Mouse (Mus musculus) left cerebral cortex, postnatal 10 days (tissue): ENCODE data around the gene Wwc1. TPM values are rescaled to one million over a fixed set of nuclear protein-coding genes. Genes with fewer than 3 reads are reported as not detected.

ENCODE experiments used
- DNase-seq, 2 experiments: peaks; one replicate each; pipeline ENCODE4 v3.0.0; 2021 to 2022; ENCODE audit warnings: low spot score in 2 of 2, mixed read lengths in 1 of 2; ENCODE audit errors: extremely low spot score in 1 of 2
- intact Hi-C: fragments of 180-260 bp; cut with DNase I; formaldehyde crosslinking; loops from one replicate; pipeline ENCODE4 v1.15.1; 2025
- total RNA-seq, 2 experiments: library from RNA; stranded (reverse); gene quantifications; 2 replicates each; pipeline ENCODE4 v1.2.3; 2021

Gene Wwc1
- total RNA-seq, 2 experiments from 2014 or later, result 127 to 158 TPM

DNA sequence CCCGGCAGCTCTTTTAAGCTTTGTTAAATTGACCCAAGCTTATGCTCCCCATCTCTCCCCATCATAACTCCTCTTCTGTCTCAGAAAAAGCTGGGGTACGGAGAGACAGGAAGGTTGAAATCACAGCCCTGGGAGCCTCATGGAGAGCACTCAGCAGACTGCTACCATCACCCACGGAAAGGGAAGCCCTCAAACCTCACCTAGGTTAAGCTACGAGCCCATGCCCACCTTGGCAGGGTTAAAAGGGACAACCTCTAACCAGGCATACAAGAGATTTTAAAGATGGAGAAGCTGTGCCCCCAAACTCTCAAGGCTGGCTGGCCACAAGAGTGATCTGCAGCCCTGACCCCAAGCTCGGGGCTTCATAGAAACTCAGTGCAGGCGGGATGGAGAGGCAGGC is 3.2 kb downstream of the Wwc1 start:
- no peak for DNase-seq
- intact Hi-C loops, result no loop called here

GRCm38 (mm10) chr11:35976482-35976881 is 3.8 kb downstream of the Wwc1 start:
- intact Hi-C loops, result no loop called here
- DNase-seq, result peak in 1 of 2 experiments; percentile 43

DNA sequence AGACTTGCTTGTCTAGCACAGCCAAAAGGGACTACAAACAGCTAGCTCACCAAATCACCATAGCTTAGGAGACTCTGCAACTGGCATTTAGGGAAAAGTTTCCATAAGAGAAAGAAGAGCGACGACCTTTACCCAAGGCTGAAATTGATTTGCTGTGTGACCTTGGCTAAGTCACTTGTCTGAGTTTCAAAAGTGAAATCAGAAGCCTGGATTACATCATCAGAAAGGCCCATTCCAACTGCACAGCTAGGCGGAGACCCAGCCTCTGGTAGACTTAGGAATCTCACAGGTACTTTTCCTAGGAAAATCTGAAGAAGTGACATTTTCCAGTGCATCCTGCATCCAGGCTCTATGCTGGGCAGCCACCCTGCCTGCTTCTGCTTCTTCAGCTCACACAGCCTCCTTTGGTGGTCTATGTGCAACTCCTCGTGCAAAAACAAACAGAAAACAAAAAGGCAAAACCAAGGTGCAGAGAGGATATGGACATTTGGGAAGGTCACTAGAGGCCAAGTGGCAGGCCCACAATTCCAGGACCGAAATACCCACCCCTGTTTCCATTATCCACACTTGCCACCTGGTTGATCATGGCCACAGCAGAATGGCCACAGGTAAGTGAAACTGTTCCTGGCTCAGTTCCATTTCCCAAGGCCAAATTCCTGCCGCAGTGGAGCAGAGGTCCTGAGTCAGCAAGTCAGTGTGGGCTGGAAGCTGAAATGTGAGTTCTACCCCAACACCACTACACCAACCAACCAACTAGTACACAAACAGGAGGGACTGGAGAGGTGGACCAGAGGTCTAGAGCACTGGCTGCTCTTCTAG is 5.5 kb downstream of the Wwc1 start:
- intact Hi-C loops, result no loop called here
- no peak for DNase-seq

DNA sequence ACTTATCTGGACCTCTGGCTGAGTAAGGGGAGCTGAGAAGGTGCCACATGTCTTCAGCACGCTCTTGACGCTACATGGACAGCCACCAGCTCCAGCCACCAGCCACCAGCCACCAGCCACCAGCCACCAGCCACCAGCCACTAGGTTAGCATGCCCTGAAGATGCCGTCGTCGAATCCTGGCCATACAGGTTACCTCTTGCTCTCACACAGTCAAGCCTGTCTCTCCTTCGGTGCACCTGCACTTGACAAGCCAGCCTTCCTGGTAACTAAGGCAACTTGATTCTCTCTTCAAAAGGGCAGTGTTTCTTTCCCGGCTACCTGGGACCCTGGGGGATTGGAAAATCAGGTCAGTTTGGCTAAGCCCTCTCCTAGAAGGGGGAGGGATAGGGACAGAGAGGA is 7.2 kb downstream of the Wwc1 start:
- intact Hi-C loops, result no loop called here
- no peak for DNase-seq

DNA sequence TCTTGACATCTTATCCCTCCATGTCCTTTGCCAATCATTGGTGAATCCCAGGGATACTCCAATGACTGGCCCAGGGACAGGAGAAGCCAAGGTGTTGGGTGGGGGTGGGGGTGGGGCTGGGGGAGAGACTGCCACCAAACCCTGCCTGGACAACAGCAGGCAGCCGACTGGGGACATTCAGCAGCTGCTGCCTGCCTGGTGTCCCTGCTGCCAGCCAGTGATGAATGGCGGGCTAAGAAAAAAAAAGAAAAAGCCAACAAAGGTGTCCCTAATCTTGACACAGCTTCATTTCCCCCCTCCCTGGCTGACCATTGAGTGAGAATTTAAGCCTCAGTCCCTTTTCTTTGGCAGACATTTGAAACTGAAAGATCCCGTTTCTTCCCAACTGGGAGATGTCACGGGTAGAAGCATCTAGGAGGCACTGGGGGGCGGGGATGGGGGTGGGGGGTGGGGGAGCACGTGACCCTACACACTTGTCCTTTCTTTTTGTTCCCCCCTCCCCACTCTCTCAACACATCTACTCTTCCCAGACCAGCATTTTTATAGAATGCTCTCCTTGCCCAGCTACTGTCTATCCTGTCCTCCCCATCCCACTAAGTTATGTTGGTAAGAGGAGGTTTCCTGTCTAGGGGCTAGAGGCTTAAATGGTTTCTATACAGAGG is 7.9 kb downstream of the Wwc1 start:
- no peak for DNase-seq
- intact Hi-C loops, result no loop called here

DNA sequence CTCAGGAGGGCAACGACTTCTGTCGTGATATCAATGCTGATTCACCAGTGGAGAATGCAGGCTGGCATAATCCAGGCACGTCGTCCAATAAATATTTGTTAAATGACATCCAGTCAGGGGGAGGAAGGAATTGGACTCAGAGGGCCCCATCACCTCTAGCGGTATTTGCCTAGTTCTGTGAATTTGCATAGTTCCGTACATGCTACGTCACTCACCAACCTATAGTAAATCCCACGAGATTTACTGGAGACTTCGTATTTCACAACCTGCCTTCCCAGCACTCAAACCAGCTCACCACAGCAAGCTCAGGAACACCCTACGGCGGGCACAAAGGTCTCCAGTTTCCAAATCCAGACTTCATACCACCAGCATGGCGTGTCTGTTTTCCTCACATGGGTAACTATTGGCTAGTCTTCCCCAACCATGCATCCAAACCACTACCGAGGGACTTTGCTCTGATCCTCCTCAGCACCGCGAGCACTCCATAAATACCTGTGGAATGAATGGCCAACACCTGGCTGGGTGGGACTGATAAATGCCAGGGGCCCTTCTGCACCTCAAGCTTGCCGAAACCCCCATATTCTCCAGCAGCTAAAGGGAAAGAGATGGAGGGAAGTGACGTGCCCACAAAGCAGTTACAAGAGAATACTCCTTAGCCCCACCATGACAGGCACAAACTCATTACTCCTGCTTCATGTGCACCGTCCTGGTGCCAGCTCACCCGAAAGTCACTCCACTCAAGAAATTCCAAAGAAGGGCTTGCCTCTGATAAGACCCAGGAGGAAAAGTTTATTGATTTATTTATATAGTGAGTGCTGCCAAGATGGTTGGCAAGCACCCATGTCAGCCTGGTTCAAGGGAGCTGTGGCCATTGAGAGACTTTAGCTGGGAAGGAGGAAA is 9.3 kb downstream of the Wwc1 start:
- DNase-seq, result no peak

GRCm38 (mm10) chr11:35968291-35968690 is 12.0 kb downstream of the Wwc1 start:
- intact Hi-C loops, result no loop called here
- no peak for DNase-seq

More for the DNA sequence above, 9.3 kb downstream of the Wwc1 start:
- intact Hi-C loops, result no loop called here

GRCm38 (mm10) chr11:35963981-35964549 is 16.3 kb downstream of the Wwc1 start:
- intact Hi-C loops, result no loop called here
- DNase-seq, result no peak

GRCm38 (mm10) chr11:35963554-35963953 is 16.8 kb downstream of the Wwc1 start:
- no peak for DNase-seq
- intact Hi-C loops, result no loop called here

DNA sequence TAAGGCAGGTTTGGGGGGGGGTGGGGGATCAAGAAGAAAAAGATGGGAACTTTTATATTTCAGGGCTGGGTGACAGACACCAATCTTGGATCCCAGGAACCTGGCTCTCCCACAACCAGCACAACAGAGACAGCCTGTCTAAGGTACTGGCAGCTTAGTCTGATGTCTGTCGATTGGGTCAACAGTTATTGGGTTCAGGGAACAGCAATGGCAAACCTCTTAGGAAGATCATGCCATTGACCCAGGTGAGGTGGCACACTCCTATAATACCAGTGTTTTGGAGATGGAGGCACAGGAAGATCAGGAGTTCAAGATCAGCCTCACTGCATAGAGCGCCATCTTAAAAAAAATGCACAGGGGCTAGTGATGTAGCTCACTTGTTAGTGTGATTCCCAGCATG is 17.9 kb downstream of the Wwc1 start:
- no peak for DNase-seq
- intact Hi-C loops, result no loop called here

GRCm38 (mm10) chr11:35959270-35959669 is 21.1 kb downstream of the Wwc1 start:
- intact Hi-C loops, result no loop called here

GRCm38 (mm10) chr11:35955572-35955971 is 24.8 kb downstream of the Wwc1 start:
- no peak for DNase-seq
- intact Hi-C loops, result no loop called here

More at GRCm38 (mm10) chr11:35959270-35959669, 21.1 kb downstream of the Wwc1 start:
- DNase-seq, result no peak

GRCm38 (mm10) chr11:35953179-35953578 is 27.1 kb downstream of the Wwc1 start:
- no peak for DNase-seq
- intact Hi-C loops, result no loop called here

- intact Hi-C loops, result no loop called here
These were observed 28.6 kb downstream of the Wwc1 start for GRCm38 (mm10) chr11:35951727-35952065.

GRCm38 (mm10) chr11:35951058-35951726 is 29.1 kb downstream of the Wwc1 start:
- DNase-seq, result no peak
- intact Hi-C loops, result no loop called here

More at GRCm38 (mm10) chr11:35951727-35952065, 28.6 kb downstream of the Wwc1 start:
- no peak for DNase-seq

DNA sequence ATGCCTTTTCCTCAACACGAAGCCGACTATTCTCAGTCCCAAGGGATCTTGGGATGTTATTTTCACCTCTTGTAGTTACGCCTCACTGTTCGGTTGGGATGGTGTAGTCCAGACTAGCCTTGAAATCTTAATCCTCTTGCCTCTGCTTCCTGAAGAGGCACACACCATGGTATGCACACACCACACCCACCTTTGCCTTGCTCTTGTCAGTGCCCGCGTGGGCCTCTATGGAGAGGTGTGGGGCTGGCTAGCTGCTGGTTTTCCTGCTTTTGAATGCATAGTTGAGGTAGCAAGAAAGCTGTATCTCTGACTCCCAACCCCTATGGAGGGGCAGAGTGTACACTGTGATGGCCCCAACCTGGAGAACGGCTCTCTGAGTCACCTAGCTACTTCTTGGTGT is 29.9 kb downstream of the Wwc1 start:
- intact Hi-C loops, result no loop called here
- no peak for DNase-seq

GRCm38 (mm10) chr11:35950011-35950410 is 30.3 kb downstream of the Wwc1 start:
- no peak for DNase-seq
- intact Hi-C loops, result no loop called here

DNA sequence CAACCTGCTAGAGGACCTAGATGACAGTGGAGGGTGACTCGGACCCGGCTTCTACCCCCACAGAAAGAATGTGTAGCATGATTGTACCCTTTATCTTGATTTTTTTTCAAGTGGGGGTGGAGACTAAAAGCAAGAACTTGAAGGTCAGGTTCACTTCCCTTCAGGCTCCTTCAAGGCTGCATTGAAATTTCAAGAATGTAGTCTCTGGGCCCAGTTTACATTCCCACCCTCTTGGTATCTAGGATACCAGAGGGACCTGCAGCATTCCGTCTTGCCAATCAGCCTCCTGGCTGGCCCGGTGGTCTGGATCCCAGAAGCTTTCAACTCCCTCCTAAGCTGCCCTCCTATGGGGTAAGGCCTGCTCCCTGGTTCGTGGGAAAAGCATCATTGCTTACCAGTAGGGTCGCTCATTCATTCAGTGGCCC is 31.9 kb downstream of the Wwc1 start:
- intact Hi-C loops, result no loop called here
- no peak for DNase-seq

- intact Hi-C loops, result no loop called here
- DNase-seq, result no peak
These were observed 32.4 kb downstream of the Wwc1 start for GRCm38 (mm10) chr11:35947944-35948343.
